Mouse (Mus musculus): ENCODE measurements around the gene C9.

The C9 gene

DNA sequence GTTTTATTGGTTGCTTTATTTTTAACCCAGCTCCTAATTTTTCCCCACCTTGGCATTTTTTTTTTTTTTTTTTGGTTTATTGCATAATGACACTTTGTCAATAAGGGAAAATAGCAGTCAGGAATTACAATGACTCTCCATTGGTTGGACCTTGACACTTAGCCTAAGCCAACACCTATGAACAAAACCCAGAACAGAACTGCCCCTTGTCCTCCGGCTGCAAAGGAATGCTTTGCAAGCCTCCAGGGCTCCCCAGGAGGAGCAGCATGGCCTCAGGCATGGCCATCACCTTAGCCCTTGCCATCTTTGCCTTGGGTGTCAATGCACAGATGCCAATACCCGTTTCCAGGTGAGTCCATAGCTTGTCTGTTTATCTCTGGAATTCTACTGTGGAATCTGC is at the start of gene C9:
TSS of gene C9 (plus strand) at position 193 of the 400 bp plus-strand sequence.
- DNase-seq (ENCODE audit: extremely low read depth, insufficient read length, low spot score), result no peak

DNA sequence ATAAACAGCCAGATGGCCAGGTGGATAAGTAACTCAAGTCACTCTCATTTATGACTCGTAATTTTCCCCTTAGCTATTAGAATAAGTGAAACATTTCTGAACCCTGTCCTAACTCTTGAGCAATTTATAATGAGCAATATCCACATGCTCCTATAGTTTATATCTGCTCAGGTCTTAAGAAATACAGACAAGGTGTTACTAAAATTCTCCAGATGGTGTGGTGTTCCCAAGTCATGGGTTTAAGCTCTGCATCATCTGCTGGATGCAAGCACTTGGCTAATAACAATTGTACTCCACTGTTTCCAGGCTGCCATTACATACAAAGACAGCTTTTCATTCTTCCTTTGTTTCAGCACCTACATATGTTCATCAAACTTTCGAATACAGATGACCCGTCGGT is 46.9 kb upstream of the C9 start:
- no peak for DNase-seq (ENCODE audit: extremely low read depth, insufficient read length, low spot score)

DNA sequence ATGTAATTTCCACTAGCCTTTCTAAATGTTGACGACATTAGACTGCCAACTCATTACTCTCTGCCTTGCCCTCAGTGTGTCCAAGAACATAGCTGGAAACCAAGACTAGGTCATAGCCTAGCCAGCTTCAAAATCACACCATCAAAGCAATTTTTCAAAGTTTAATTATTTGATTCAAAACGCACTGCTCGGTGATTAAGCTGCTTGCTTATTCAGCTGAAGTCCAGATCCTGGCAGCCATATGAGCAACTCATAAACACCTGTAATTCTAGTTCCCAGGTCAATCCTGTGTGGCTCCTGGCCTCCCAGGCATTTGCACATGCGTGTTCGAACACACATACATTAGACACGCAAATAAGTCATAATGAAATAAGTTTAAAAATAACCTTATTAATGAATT is 46.2 kb upstream of the C9 start:
- no peak for DNase-seq (ENCODE audit: extremely low read depth, insufficient read length, low spot score)

DNA sequence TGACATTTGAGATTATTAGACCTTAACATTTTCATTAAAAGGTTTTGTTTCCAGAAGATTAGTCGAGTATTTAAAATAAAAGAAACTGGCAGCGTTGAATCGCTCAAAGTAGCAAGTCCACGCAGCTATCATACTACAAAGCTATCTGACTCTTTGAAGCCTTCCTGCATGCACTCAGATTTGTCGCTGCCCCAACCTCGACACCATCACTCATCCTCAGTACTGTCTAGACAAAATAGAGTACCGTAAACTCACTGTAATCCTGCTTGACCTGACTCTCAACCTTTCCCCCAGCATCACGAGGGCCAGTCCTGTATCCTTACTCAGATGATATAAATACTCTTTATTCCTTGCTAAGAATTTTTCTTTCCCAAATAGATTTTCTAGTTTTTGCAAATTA is 45.0 kb upstream of the C9 start:
- no peak for DNase-seq (ENCODE audit: extremely low read depth, insufficient read length, low spot score)

DNA sequence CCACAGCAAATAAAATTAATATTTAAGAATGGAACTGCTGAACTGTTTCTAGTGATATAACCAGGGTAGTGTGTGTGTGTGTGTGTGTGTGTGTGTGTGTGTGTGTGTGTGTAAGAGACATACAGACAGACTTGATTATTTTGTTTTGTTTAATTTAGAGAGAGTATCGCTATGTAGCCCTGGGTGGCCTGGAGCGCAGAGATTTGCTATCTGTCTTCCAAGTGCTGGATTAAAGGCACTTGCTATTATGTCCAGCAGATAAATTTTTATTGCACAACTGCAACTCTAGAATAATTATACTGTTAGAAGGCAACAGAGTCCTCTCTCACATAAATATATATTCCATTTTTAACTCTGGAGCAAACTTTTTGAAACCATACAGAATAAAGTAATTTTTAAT is 42.7 kb upstream of the C9 start:
- no peak for DNase-seq (ENCODE audit: extremely low read depth, insufficient read length, low spot score)

DNA sequence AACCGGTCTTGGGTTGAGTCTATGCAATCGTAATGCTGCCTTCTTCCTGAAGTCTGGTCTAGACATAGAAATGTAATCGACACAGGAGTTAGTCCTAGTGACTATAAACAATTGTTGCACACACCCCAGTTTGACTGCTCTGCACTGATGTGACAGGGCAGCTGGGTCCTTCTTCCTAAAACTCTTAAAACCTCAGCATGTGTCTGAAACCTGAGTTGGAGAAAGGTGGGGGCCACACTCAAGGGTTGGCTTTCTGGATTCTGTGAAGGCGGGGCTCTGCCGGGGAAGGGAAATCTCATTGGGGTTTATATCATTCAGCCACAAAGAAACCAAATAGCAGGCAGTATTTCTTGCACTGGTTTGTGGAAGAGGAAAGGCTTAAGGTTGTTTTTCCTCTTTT is 41.0 kb upstream of the C9 start:
- DNase-seq (ENCODE audit: extremely low read depth, insufficient read length, low spot score), result no peak

DNA sequence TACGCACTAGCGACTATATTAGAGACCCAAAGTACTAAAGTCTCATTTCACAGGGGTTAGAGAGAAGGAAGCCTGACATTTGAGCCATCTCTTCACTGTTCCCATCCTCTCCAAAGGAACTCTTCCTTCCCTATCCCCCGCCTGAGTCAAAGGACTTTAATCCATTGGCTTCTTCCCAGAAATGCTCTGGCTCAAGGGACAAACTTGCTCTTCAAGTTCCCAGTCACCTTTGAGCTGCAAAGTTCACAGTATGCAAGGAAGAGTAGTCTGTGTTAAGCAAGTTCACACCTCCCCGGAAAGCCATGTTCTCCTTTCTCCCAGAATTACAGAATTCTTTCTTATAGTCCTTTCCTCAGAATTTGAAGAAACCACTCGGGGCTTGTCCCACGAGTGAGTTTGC is 38.4 kb upstream of the C9 start:
- no peak for DNase-seq (ENCODE audit: extremely low read depth, insufficient read length, low spot score)

DNA sequence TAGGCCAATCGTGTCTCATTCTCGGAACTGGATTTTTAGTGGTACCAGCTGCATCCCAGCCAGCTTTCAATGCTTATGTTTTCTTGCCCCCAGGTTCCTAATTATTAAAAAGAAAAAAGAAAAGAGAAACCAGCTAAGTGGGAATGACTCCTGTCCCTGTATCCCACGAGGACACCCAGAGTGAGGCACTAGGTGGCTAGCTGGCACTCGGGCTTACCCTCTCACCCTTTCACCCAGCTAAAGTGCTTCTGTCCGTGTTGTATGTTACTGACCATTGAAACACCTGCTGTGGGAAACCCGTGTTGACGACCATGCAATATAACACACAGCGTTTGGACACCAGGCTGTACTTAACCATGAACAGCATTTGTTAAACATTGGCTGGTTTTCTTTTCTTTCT is 36.1 kb upstream of the C9 start:
- no peak for DNase-seq (ENCODE audit: extremely low read depth, insufficient read length, low spot score)

DNA sequence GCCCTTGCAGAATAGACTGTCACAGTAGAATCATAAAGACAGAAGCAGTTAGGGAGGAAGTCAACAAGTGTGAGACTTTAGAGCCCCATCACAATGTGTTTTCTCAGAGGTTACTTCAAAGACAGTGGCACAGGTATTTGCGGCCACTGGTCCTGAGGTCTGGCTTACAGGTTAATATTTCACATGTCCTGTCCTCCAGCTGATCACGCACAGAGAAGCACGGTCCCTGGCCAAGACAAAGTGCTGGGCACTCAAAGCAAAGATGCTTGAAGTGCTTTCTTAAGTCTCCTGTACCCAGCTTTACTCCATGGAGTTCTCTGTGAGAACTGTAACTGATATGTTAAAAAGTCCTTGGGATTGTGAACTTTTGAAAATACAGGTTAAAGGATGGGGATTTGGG is 35.0 kb upstream of the C9 start:
- no peak for DNase-seq (ENCODE audit: extremely low read depth, insufficient read length, low spot score)

DNA sequence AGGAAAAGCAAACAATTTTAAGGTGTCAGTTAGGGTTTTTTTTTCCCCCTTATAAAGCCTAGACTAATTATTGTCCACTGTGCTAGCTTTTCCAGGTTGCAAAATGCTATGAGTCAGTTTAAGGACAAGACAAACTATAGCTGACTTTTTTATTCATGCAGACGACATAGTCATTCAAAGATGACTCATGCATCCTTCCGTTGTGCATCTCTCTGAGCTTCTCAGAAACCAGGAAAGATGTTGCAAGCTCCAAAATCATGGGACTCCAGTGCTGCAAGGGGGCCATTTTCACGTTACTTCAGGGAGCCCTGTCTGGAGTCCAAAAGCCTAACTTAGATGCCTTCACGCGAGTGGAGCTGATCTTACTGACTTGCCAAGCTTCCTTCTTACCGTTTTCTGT is 33.8 kb upstream of the C9 start:
- peak; percentile 53 for DNase-seq (ENCODE audit: extremely low read depth, insufficient read length, low spot score)

DNA sequence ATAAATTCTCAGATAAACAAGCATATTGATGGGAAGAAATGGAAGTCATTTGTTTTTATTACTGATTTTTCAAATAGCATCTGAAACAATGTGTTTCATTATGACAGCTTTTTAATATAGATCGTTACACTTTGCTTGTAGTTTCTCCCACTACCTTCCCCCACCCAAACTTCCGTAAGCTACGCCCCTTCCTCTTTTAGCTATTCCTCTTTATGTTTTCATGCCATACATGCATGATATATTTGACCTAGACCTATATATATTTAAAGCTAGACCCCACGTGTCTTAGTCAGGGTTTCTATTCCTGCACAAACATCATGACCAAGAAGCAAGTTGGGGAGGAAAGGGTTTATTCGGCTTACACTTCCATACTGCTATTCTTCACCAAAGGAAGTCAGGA is 29.8 kb upstream of the C9 start:
- no peak for DNase-seq (ENCODE audit: extremely low read depth, insufficient read length, low spot score)

DNA sequence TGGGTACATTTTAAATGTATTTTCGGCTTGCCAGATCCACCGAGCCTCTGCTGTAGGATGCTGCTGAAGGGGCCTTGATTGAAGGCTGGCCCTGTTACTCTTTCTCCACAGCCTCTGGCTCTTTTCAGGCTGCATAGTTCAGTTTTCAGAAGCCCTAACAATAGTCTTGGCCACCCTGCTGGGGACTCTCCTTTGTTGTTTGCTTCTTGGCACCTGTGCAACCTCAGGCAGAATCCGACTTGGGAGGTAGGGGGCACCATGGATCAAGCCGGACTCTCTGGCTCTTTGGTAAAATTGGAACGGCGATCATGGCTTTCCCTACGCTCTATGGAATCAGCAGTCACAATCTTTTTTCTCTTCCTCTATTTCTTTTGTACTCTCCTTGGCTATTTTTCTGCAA is 13.3 kb upstream of the C9 start:
- DNase-seq (ENCODE audit: extremely low read depth, insufficient read length, low spot score), result no peak

DNA sequence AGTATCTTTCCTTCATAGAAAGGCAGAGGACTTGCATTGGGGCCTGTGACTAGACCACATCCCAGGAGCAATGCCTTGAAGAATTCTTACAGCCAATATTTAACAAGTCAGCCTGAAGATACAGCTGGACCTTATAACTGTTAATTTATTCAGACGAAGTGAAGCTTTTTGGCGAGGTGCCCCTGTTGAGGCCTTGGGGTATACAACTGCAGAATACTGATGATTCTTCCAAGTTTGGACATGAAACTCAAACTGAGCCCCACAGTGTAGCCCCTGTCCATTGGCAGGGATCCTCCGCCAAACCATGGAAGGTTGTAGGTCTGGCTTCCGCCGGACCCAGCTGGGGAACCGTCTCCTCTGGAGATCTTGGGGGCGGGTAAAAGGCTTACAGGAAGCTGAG is 12.7 kb upstream of the C9 start:
- no peak for DNase-seq (ENCODE audit: extremely low read depth, insufficient read length, low spot score)

DNA sequence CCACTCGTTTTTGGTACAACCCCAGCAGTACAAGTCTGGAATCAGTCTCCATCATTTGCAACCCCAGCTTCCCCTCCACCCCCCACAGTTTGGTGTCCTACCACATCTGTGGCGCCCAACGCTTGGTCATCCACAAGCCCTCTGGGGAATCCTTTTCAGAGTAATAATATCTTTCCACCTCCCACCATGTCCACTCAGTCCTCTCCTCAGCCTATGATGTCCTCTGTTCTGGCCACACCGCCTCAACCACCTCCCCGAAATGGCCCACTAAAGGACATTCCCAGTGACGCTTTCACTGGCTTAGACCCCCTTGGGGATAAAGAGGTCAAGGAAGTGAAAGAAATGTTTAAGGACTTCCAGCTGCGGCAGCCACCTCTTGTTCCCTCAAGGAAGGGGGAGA is 9.8 kb upstream of the C9 start:
- no peak for DNase-seq (ENCODE audit: extremely low read depth, insufficient read length, low spot score)

DNA sequence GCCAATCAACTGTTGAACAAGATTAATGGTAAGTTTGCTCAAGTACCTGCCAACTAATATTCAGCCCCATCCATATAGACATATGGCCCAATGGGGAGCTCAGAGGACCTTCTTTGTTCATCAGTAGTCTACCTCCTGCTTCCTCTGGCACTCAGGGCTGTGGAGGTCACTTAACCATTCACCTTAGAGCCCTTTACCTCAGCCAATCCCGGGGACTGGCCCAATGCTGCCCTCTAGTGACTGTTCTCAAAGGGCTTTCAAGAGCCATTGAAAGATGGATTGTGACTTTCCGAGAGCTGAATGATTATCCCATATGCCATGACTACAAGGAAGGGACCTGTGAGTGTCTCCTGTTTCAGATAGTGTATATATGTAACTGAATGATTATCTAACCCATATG is 9.4 kb upstream of the C9 start:
- peak; percentile 19 for DNase-seq (ENCODE audit: extremely low read depth, insufficient read length, low spot score)

DNA sequence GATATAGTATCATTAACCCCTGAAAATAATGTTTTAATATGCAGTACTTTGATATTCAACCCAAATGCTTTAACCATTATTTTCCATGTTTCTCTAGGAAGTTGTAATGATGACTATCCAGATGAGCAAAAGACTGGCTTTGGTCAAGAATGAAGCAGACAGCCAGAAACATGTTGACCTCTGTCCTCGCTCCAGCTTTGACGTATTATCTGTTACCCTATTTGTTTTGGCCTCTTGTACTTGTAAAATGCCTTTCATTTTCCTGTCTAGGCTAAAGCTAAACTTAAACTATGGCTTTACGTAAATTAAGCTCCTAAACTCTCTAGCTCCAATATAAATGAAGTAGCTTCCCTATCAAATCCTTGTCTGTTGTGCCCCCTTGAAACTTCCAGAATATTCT is 6.4 kb upstream of the C9 start:
- no peak for DNase-seq (ENCODE audit: extremely low read depth, insufficient read length, low spot score)

DNA sequence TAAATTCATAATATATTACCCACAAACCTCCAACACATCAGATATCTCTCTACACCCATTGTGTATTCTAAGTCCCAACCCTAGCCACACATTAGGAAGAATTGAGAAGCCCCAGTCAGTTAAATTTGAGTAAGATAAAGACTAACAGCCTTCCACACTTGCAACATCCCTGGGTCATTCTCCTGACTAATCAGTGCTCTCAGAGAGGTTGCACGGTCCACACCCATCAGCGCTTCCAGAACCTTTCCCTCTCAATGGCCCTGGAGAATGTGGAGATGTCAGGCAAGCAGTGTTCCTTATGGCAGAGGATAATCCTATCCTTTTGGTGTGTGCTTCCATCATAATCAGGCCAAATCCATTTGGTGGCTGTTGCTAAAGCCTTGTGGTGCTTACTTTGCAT is 675 bp upstream of the C9 start:
- DNase-seq (ENCODE audit: extremely low read depth, insufficient read length, low spot score), result no peak

DNA sequence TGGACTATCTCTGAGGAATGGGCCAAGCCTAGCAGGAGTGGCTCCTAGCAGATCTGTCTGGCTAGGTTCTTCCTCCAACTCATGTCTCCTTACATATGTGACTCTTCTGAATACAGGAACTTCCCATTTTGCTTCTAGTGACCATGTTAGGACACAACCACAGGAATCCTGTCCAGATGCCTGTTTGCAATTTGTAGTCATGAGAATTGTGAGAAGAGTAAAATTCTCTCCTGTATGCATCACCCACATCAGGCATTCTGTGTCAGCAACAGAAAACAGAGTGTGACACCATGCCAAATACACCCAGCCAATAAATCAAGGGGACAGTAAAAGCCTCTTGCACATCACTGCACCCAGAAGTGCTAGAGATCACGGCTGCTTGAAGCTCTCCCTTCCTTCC is 1.1 kb downstream of the C9 start:
- DNase-seq (ENCODE audit: extremely low read depth, insufficient read length, low spot score), result no peak

DNA sequence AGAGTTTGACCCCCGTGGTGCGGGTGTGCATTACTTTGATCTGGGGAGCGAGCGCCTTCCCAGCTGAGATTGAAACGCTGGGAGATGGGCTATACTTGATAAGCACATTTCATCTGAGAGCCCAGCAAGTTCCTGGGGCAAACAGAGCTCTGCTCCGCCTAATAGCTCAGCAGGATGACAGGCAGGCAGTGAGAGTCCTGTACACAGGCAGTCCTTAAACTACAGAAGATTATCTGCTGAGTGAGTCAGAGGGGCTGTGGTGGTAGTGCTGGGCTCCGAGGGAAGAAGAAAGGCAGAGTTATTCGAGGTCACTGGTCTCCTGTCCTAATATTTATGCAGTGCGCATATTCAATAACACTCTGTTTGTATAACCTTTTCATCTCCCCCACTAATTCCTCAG is 3.8 kb downstream of the C9 start:
- no peak for DNase-seq (ENCODE audit: extremely low read depth, insufficient read length, low spot score)

DNA sequence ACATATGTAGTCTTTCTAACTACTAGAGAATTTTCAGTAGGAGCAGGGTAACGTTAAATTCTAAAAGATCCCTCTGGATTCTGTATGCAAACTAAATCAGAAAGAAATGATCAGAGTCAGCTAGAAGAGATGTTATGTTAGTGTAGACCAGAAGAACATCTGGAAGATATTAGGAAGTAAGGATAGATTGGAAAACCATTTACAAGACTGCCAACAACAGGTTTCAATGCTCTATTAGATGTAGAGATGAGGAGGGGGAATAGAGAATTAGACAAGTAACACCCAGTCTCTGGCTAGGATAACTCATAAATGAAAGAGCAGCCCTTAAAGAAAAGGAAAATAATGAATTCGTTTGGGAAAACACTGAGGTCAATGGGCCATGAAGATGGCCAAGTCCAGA is 9.3 kb downstream of the C9 start:
- no peak for DNase-seq (ENCODE audit: extremely low read depth, insufficient read length, low spot score)

DNA sequence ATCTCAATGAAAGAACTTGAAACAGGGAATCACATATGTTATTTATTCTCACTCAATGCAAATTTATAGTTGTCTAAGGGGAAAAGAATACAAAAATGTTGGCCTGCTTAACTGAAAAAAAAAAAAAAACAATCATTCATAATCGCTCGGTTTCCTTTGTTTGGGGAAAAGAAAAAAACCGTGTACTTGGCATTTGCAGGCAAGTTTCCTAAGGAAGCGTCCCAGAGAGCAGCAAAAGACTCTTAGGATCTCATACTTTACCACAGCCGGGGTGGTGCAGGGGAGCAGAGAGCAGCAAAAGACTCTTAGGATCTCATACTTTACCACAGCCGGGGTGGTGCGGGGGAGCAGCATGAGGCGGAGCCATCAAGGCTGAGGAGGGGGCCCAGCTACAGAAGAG is 16.3 kb downstream of the C9 start:
- no peak for DNase-seq (ENCODE audit: extremely low read depth, insufficient read length, low spot score)

DNA sequence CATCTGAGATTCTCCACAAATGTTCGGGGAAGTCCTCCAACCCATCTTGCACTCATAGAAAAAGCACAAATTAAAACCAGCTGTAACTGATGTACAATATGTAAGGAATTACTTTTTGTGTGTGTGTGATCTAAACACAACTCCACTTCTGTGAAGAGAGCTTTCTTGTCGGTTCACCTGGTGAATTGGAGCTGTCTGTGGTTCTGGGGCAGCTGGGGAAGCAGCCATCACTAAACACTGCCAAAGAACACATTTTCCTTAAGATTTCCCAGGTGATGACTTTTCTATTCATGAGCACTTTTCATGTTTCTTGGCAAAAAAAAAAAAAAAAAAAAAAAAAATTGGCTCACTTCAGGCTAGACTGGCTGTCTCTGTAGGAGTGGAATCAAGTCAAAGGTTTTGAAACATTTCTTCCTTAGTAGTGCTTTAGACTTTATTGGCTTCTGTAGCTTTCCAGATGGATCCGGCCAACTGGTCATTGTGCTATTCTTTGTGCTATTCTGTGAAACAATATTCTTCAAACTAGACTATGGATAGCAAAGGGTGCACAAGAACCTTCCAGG is 18.3 kb downstream of the C9 start:
- no peak for DNase-seq (ENCODE audit: extremely low read depth, insufficient read length, low spot score)

DNA sequence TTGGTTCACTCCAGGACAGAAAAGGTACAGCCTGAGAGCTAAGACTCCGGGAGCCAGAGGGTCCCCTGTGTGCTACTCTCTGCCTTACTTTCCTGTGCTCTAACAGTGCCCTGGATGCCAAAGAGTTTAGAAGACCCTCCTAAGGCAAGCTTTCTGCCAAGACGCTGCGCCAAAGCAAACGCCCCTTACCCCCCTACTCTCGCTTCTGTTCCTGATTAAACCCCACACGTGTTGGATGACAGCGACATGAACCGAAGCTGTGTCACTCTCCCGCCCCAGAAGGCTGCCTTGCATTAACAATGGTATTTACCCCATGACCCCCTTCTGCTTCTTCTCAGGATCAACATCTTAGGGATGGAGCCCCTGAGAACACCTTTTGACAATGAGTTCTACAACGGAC is 21.9 kb downstream of the C9 start:
- no peak for DNase-seq (ENCODE audit: extremely low read depth, insufficient read length, low spot score)

DNA sequence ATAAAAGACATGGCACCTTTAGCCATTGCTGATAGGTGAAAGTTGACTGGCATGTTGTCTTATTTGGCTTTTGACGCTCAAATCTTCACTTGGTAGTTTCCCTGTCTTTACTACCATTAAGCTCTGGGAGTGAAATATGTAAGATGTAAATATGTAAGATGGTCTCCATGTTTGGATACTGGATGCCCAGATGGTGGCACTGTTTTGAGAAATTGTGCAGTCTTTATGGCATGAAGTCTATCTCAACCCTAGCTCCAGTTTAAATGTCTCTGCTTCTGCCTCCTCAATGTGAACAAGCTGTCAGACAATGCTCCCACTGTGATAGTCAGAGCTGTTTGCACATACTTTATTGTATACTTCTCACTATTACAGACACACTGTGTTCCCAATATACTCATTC is 23.7 kb downstream of the C9 start:
- no peak for DNase-seq (ENCODE audit: extremely low read depth, insufficient read length, low spot score)

All from 3134 (cell line).